Mouse (Mus musculus): Measurements from ENCODE around the gene Iqck.

- no peak for TF ChIP-seq ZC3H11A (IDR thresholded peaks at IDR 0.05; ENCODE audit: borderline replicate concordance, low read depth, low read length)
- no peak for TF ChIP-seq MAFK (IDR thresholded peaks at IDR 0.05; ENCODE audit: insufficient read depth, low read depth, low read length)
- TF ChIP-seq CHD2 (IDR thresholded peaks at IDR 0.05; ENCODE audit: low read depth, low read length) = no peak
- TF ChIP-seq ZNF384 (IDR thresholded peaks at IDR 0.05; ENCODE audit: low read depth, low read length) = no peak
- no peak for TF ChIP-seq HCFC1 (IDR thresholded peaks at IDR 0.05; ENCODE audit: borderline replicate concordance, insufficient read depth, low read length)
These were observed 128.4 kb downstream of the Iqck start for GRCm38 (mm10) chr7:118983961-118984360.

Data from ES-E14 (cell line).